Mouse (Mus musculus): ENCODE measurements around the gene Pim2.

DNA sequence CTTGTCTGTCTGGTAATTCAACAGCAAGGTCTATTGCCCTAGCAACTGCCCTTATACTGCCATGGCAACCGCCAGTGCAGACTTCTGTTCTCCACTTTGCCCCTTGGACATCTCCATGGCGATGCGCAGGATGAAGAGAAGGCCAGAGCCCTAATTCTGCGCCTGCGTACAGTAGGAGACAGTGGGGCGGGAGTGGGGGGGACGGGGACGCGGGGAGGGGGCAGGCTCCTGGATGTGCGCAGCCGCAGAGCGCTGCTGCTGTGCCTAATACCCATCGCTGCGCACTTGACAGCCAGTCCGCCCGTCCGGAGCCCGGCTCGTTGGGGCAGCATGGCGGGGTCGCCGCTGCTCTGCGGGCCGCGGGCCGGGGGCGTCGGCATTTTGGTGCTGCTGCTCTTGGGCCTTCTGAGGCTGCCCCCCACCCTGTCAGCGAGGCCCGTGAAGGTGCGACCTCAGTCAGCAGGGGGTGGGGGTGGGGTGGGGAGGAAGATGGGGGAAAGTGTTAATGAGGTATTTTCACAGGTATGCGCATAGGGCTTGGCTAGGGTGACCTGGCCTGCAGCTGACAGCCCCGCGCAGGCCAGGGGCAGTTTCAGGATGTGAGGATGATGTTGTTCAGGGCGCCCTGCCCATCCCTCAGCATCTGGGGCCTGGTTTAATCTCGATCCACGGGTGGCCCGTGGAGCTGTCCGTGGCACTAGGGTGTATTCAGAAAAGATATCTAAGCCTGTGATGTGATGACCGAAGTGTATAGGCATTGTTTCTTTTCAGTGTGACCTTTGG is 41.7 kb downstream of the Pim2 start, which contains the start of gene Pcsk1n:
- no peak for TF ChIP-seq CTCF (IDR thresholded peaks at IDR 0.05; ENCODE audit: control insufficient read depth, insufficient read depth, low read length)
- TF ChIP-seq POLR2A (IDR thresholded peaks at IDR 0.05; ENCODE audit: borderline replicate concordance, control insufficient read depth, low read depth, low read length), result no peak

Data from bone marrow, adult 2 months (tissue).